Mouse (Mus musculus) MEL (cell line): ENCODE results near the gene Matn1. TPM values are rescaled to one million over a fixed set of nuclear protein-coding genes. Genes with fewer than 3 reads are reported as not detected.

Source experiments
- DNase-seq: peaks from one replicate; pipeline ENCODE4 v3.0.0; 2011; ENCODE audit warnings: low read depth, low spot score
- H3K27ac ChIP-seq: 2 replicates; pipeline ENCODE4 v1.5.1; 2012; ENCODE audit warnings: low read depth, mild to moderate bottlenecking, control low read depth, low read length, moderate library complexity; ENCODE audit not compliant: control insufficient read depth
- H3K27me3 ChIP-seq, 2 experiments: fragments of 150-350 bp in 1 of 2; sonication (generic) in 1 of 2; 2 replicates each; pipeline ENCODE4 v1.6.1; 2012; ENCODE audit warnings: low read length in 2 of 2, mild to moderate bottlenecking in 2 of 2, improper control_type of control experiment in 1 of 2, moderate library complexity in 1 of 2; ENCODE audit not compliant: insufficient read depth in 2 of 2, control insufficient read depth in 1 of 2
- H3K36me3 ChIP-seq, 2 experiments: 2 replicates each; pipeline ENCODE4 v1.6.1; 2012 to 2014; ENCODE audit warnings: low read length in 2 of 2, improper control_type of control experiment in 1 of 2, inconsistent platforms in 1 of 2, mild to moderate bottlenecking in 1 of 2; ENCODE audit not compliant: insufficient read depth in 2 of 2, control insufficient read depth in 1 of 2
- H3K4me1 ChIP-seq, 2 experiments: fragments of 150-350 bp in 1 of 2; sonication (generic) in 1 of 2; 2 replicates each; pipeline ENCODE4 v1.6.1; 2012; ENCODE audit warnings: low read length in 2 of 2, improper control_type of control experiment in 1 of 2, mild to moderate bottlenecking in 1 of 2; ENCODE audit not compliant: insufficient read depth in 2 of 2, control insufficient read depth in 1 of 2
- H3K4me3 ChIP-seq, 2 experiments: fragments of 150-350 bp in 1 of 2; sonication (generic) in 1 of 2; 2 replicates each; pipeline ENCODE4 v1.5.1; 2012; ENCODE audit warnings: low read depth in 2 of 2, low read length in 2 of 2, mild to moderate bottlenecking in 2 of 2, moderate library complexity in 2 of 2, control low read depth in 1 of 2, improper control_type of control experiment in 1 of 2; ENCODE audit not compliant: control insufficient read depth in 1 of 2, insufficient read depth in 1 of 2
- H3K79me2 ChIP-seq: 2 replicates; pipeline ENCODE4 v1.6.1; 2012; ENCODE audit warnings: mild to moderate bottlenecking, low read length, moderate library complexity; ENCODE audit not compliant: control insufficient read depth, poor library complexity, insufficient read depth
- H3K9ac ChIP-seq: 2 replicates; pipeline ENCODE4 v1.6.1; 2012; ENCODE audit warnings: low read depth, mild to moderate bottlenecking, control low read depth, low read length, moderate library complexity; ENCODE audit not compliant: control insufficient read depth, poor library complexity, severe bottlenecking
- H3K9me3 ChIP-seq: fragments of 150-350 bp; sonication (generic); replicated peaks from 2 replicates; pipeline ENCODE4 v1.6.1; 2012; ENCODE audit warnings: mild to moderate bottlenecking, low read length, improper control_type of control experiment, moderate library complexity; ENCODE audit not compliant: insufficient read depth
- BHLHE40 ChIP-seq: IDR thresholded peaks from 2 replicates; pipeline ENCODE4 v1.6.1; 2012; ENCODE audit warnings: low read depth, mild to moderate bottlenecking, inconsistent platforms, low read length, improper control_type of control experiment, borderline replicate concordance
- ELF1 ChIP-seq: IDR thresholded peaks from 2 replicates; pipeline ENCODE4 v1.6.1; 2014; ENCODE audit warnings: low read depth, mild to moderate bottlenecking, inconsistent platforms, low read length, improper control_type of control experiment, moderate library complexity
- EP300 ChIP-seq, 2 experiments: IDR thresholded peaks; 2 replicates each; pipeline ENCODE4 v1.6.1; 2011; ENCODE audit warnings: improper control_type of control experiment in 2 of 2, low read length in 2 of 2, low read depth in 1 of 2, mild to moderate bottlenecking in 1 of 2
- ETS1 ChIP-seq: IDR thresholded peaks from 2 replicates; pipeline ENCODE4 v1.6.1; 2012; ENCODE audit warnings: low read depth, mild to moderate bottlenecking, inconsistent platforms, low read length, improper control_type of control experiment, moderate library complexity
- GABPA ChIP-seq: IDR thresholded peaks from 2 replicates; pipeline ENCODE4 v1.6.1; 2012; ENCODE audit warnings: low read depth, mild to moderate bottlenecking, inconsistent platforms, low read length, improper control_type of control experiment, moderate library complexity
- HCFC1 ChIP-seq: IDR thresholded peaks from 2 replicates; pipeline ENCODE4 v1.6.1; 2012; ENCODE audit warnings: low read depth, mild to moderate bottlenecking, inconsistent platforms, low read length, improper control_type of control experiment, moderate library complexity
- KAT2A ChIP-seq: conservative IDR thresholded peaks from 2 replicates; pipeline ENCODE4 v1.6.1; 2012; ENCODE audit warnings: low read depth, low read length, improper control_type of control experiment, inconsistent platforms
- MAFK ChIP-seq: IDR thresholded peaks from 2 replicates; pipeline ENCODE4 v1.6.1; 2011; ENCODE audit warnings: low read depth, mild to moderate bottlenecking, low read length, improper control_type of control experiment, borderline replicate concordance
- MAX ChIP-seq: IDR thresholded peaks from 2 replicates; pipeline ENCODE4 v1.6.1; 2011; ENCODE audit warnings: low read length, improper control_type of control experiment
- MAZ ChIP-seq: IDR thresholded peaks from 2 replicates; pipeline ENCODE4 v1.6.1; 2012; ENCODE audit warnings: low read depth, mild to moderate bottlenecking, inconsistent platforms, low read length, improper control_type of control experiment
- MEF2A ChIP-seq: IDR thresholded peaks from 2 replicates; pipeline ENCODE4 v1.6.1; 2014; ENCODE audit warnings: low read depth, mild to moderate bottlenecking, inconsistent platforms, low read length, improper control_type of control experiment; ENCODE audit not compliant: poor library complexity, insufficient replicate concordance, severe bottlenecking; ENCODE audit errors: extremely low read depth
- MXI1 ChIP-seq: IDR thresholded peaks from 2 replicates; pipeline ENCODE4 v1.6.1; 2011; ENCODE audit warnings: mild to moderate bottlenecking, low read depth, low read length, improper control_type of control experiment
- NELFE ChIP-seq: IDR thresholded peaks from 2 replicates; pipeline ENCODE4 v1.6.1; 2011; ENCODE audit warnings: low read depth, low read length, improper control_type of control experiment
- NRF1 ChIP-seq: IDR thresholded peaks from 2 replicates; pipeline ENCODE4 v1.6.1; 2014; ENCODE audit warnings: low read depth, mild to moderate bottlenecking, inconsistent platforms, low read length, improper control_type of control experiment, moderate library complexity; ENCODE audit not compliant: poor library complexity, insufficient read depth, severe bottlenecking
- POLR2A ChIP-seq, 2 experiments: IDR thresholded peaks; 2 replicates each; pipeline ENCODE4 v1.6.1; 2011 to 2012; ENCODE audit warnings: low read length in 2 of 2, mild to moderate bottlenecking in 2 of 2, control low read depth in 1 of 2, improper control_type of control experiment in 1 of 2, low read depth in 1 of 2, moderate library complexity in 1 of 2; ENCODE audit not compliant: control insufficient read depth in 1 of 2, insufficient read depth in 1 of 2, poor library complexity in 1 of 2
- POLR2AphosphoS2 ChIP-seq: IDR thresholded peaks from 2 replicates; pipeline ENCODE4 v1.6.1; 2011; ENCODE audit warnings: low read length, improper control_type of control experiment
- POLR2AphosphoS5 ChIP-seq: IDR thresholded peaks from 2 replicates; pipeline ENCODE4 v1.6.1; 2012; ENCODE audit warnings: low read depth, borderline replicate concordance, mild to moderate bottlenecking, inconsistent platforms, low read length, moderate library complexity, mixed read lengths
- RAD21 ChIP-seq: IDR thresholded peaks from 2 replicates; pipeline ENCODE4 v1.6.1; 2011; ENCODE audit warnings: mild to moderate bottlenecking, low read depth, low read length, improper control_type of control experiment
- RCOR1 ChIP-seq: IDR thresholded peaks from 2 replicates; pipeline ENCODE4 v1.6.1; 2012; ENCODE audit warnings: low read depth, mild to moderate bottlenecking, inconsistent platforms, low read length, improper control_type of control experiment
- SIN3A ChIP-seq: IDR thresholded peaks from 2 replicates; pipeline ENCODE4 v1.6.1; 2012; ENCODE audit warnings: low read length, improper control_type of control experiment, inconsistent platforms
- TAL1 ChIP-seq: IDR thresholded peaks from 2 replicates; pipeline ENCODE4 v1.6.1; 2012; ENCODE audit warnings: mild to moderate bottlenecking, inconsistent platforms, low read length, moderate library complexity, mixed read lengths
- TBP ChIP-seq: IDR thresholded peaks from 2 replicates; pipeline ENCODE4 v1.8.0; 2011; ENCODE audit warnings: low read depth, low read length, improper control_type of control experiment
- TCF12 ChIP-seq: IDR thresholded peaks from 2 replicates; pipeline ENCODE4 v1.6.1; 2014; ENCODE audit warnings: low read depth, mild to moderate bottlenecking, inconsistent platforms, low read length, improper control_type of control experiment, moderate library complexity
- ZC3H11A ChIP-seq: IDR thresholded peaks from 2 replicates; pipeline ENCODE4 v1.6.1; 2012; ENCODE audit warnings: low read depth, mild to moderate bottlenecking, inconsistent platforms, low read length, improper control_type of control experiment
- polyA plus RNA-seq, 2 experiments: library from polyadenylated mRNA; stranded (reverse) in 1 of 2; unstranded in 1 of 2; fragments of >175 nt in 1 of 2; fragments of >200 nt in 1 of 2; gene quantifications; 2 replicates each; pipeline versions ENCODE4 v1.2.1 to v1.2.4; 2012; ENCODE audit warnings: low replicate concordance in 2 of 2, low read depth in 1 of 2; ENCODE audit not compliant: insufficient read length in 2 of 2, insufficient read depth in 1 of 2, missing spikeins in 1 of 2
- total RNA-seq: library from RNA; depleted of rRNA; stranded (reverse); fragments of 300-350 nt; gene quantifications from 2 replicates; pipeline ENCODE4 v1.2.3, GENCODE M21; 2012

The Matn1 gene
- total and polyA plus RNA-seq, 3 experiments, result not detected

GRCm38 (mm10) chr4:130909167-130909874, 34.9 kb upstream of the Matn1 start (continued):
- TF ChIP-seq MAX (0 out of 2 replicates have a peak, but pooled peaks have one; percentile 33), POLR2AphosphoS2 (no peak), BHLHE40 (no peak)

- Histone ChIP-seq H3K4me3 (peak overlapping the region; percentile 2 to 50; a peak in 2 of 4 replicates), H3K27me3 (no peaks in the 10 kb centered on the region)
- TF ChIP-seq POLR2A (IDR thresholded peaks at IDR 0.05; ENCODE audit: control insufficient read depth in 1 of 2, insufficient read depth in 1 of 2, low read depth in 1 of 2, low read length in 2 of 2, poor library complexity in 1 of 2), result peak in 1 of 2 experiments; percentile 42; a peak in 1 of 4 replicates
- no peak for TF ChIP-seq KAT2A
- no peak for TF ChIP-seq POLR2AphosphoS5
- TF ChIP-seq ETS1, result peak; percentile 77
- 0 out of 2 replicates have a peak, but pooled peaks have one; percentile 47 for TF ChIP-seq TBP
- no peak for TF ChIP-seq GABPA
- TF ChIP-seq MXI1, result no peak
- TF ChIP-seq MAZ, result peak; percentile 89; the same call in 1 of the 2 replicates
- TF ChIP-seq RAD21, result no peak
- TF ChIP-seq RCOR1, result peak; percentile 68
- TF ChIP-seq TCF12, result peak; percentile 54; the same call in 1 of the 2 replicates
- peak; percentile 63; the same call in 1 of the 2 replicates for TF ChIP-seq HCFC1
- TF ChIP-seq MAFK, result no peak
- no peak for TF ChIP-seq MEF2A
- no peak for TF ChIP-seq BHLHE40
- TF ChIP-seq TAL1, result peak; percentile 52; the same call in 1 of the 2 replicates
- peak; percentile 27; the same call in 1 of the 2 replicates for TF ChIP-seq NELFE
- no peak for TF ChIP-seq NRF1
- peak; percentile 72 for TF ChIP-seq SIN3A
- TF ChIP-seq EP300 (IDR thresholded peaks at IDR 0.05; ENCODE audit: low read depth in 1 of 2, low read length in 2 of 2), result peak in 1 of 2 experiments; percentile 53; a peak in 2 of 4 replicates
- peak; percentile 37; the same call in 1 of the 2 replicates for TF ChIP-seq ELF1
- TF ChIP-seq ZC3H11A, result no peak
- TF ChIP-seq, all 39 proteins: peak for 12
- H3K9me3 ChIP-seq, result no peaks in the 10 kb centered on the region
- peak overlapping the region; percentile 36 for H3K9ac ChIP-seq
- DNase-seq, result peak; percentile 93
- H3K4me1 ChIP-seq, result peaks cover 14 to 51% of the 10 kb centered on the region in 2 experiments
- H3K36me3 ChIP-seq, result peaks cover 0 to 43% of the 10 kb centered on the region in 2 experiments; a peak in 2 of 4 replicates
- H3K27ac ChIP-seq, result peak overlapping the region; percentile 79
- H3K79me2 ChIP-seq, result peaks cover 25% of the 10 kb centered on the region
Observed at GRCm38 (mm10) chr4:130910666-130911065, 33.5 kb upstream of the Matn1 start.
